Mouse (Mus musculus) myocyte (in vitro differentiated cells): ENCODE data around the gene Sox5. TPM values are rescaled to one million over a fixed set of nuclear protein-coding genes. Genes with fewer than 3 reads are reported as not detected.
"Not testable (repeated sequence)": the region's sequence is repeated elsewhere in the genome, so short reads cannot be mapped to it uniquely, and the experiment has no call there.

ENCODE experiments used
- H3K27me3 ChIP-seq: one replicate; pipeline ENCODE4 v1.6.1; 2011; ENCODE audit not compliant: control insufficient read depth, insufficient read depth, insufficient read length
- H3K36me3 ChIP-seq: one replicate; pipeline ENCODE4 v1.6.1; 2011; ENCODE audit not compliant: control insufficient read depth, insufficient read depth
- H3K4me2 ChIP-seq: one replicate; pipeline ENCODE4 v1.6.1; 2011; ENCODE audit warnings: low read depth, control low read depth
- H3K4me3 ChIP-seq: one replicate; pipeline ENCODE4 v1.5.1; 2011; ENCODE audit warnings: mild to moderate bottlenecking, control low read depth, moderate library complexity
- H3K79me2 ChIP-seq: one replicate; pipeline ENCODE4 v1.6.1; 2011; ENCODE audit not compliant: control insufficient read depth, insufficient read depth
- H3ac ChIP-seq: one replicate; pipeline ENCODE4 v1.6.1; 2011; ENCODE audit not compliant: control insufficient read depth, insufficient read length
- CEBPB ChIP-seq: IDR thresholded peaks from 2 replicates; pipeline ENCODE4 v1.6.1; 2011; ENCODE audit warnings: mild to moderate bottlenecking, moderate library complexity; ENCODE audit not compliant: poor library complexity, insufficient read depth, severe bottlenecking
- E2F4 ChIP-seq: IDR thresholded peaks from one replicate; pipeline ENCODE4 v1.6.1; 2011; ENCODE audit warnings: mild to moderate bottlenecking, control low read depth, moderate library complexity; ENCODE audit not compliant: insufficient read depth
- MAX ChIP-seq: IDR thresholded peaks from one replicate; pipeline ENCODE4 v1.6.1; 2011; ENCODE audit warnings: low read depth, mild to moderate bottlenecking, control low read depth
- MYOD1 ChIP-seq, 3 experiments: IDR thresholded peaks; one replicate each; pipeline ENCODE4 v1.6.1; 2011; ENCODE audit warnings: control low read depth in 2 of 3, low read depth in 2 of 3, mild to moderate bottlenecking in 2 of 3, moderate library complexity in 1 of 3; ENCODE audit not compliant: insufficient read length in 2 of 3, control insufficient read depth in 1 of 3
- MYOG ChIP-seq, 3 experiments: IDR thresholded peaks; one replicate each; pipeline ENCODE4 v1.6.1; 2011; ENCODE audit warnings: control low read depth in 2 of 3, low read depth in 2 of 3, mild to moderate bottlenecking in 2 of 3; ENCODE audit not compliant: insufficient read length in 2 of 3, control insufficient read depth in 1 of 3, insufficient read depth in 1 of 3
- POLR2A ChIP-seq: IDR thresholded peaks from one replicate; pipeline ENCODE4 v1.6.1; 2011; ENCODE audit warnings: low read depth, mild to moderate bottlenecking, control low read depth, moderate library complexity; ENCODE audit not compliant: insufficient read length
- POLR2AphosphoS2 ChIP-seq: IDR thresholded peaks from one replicate; pipeline ENCODE4 v1.6.1; 2011; ENCODE audit warnings: low read depth, control low read depth; ENCODE audit not compliant: insufficient read length
- REST ChIP-seq: IDR thresholded peaks from one replicate; pipeline ENCODE4 v1.6.1; 2011; ENCODE audit warnings: mild to moderate bottlenecking, control low read depth, moderate library complexity; ENCODE audit not compliant: insufficient read depth, insufficient read length
- SRF ChIP-seq: IDR thresholded peaks from one replicate; pipeline ENCODE4 v1.6.1; 2011; ENCODE audit warnings: low read depth; ENCODE audit not compliant: control insufficient read depth, insufficient read length
- TCF12 ChIP-seq: IDR thresholded peaks from one replicate; pipeline ENCODE4 v1.6.1; 2011; ENCODE audit warnings: mild to moderate bottlenecking, control low read depth; ENCODE audit not compliant: poor library complexity, insufficient read depth, severe bottlenecking
- TCF3 ChIP-seq: IDR thresholded peaks from one replicate; pipeline ENCODE4 v1.6.1; 2011; ENCODE audit warnings: low read depth, control low read depth; ENCODE audit not compliant: insufficient read length
- USF1 ChIP-seq: IDR thresholded peaks from one replicate; pipeline ENCODE4 v1.6.1; 2011; ENCODE audit warnings: low read depth, mild to moderate bottlenecking, control low read depth, moderate library complexity
- polyA plus RNA-seq: library from polyadenylated mRNA; unstranded; fragments of >200 nt; fragmentation: generic; extraction: Trizol; gene quantifications from one replicate; pipeline ENCODE4 v1.2.1, GENCODE M21; 2012; ENCODE audit warnings: missing spikeins

Gene Sox5
- polyA plus RNA-seq, 1 experiment = 0.50 TPM

GRCm38 (mm10) chr6:144201402-144202040, 580.3 kb downstream of the Sox5 start:
- no peaks in the 10 kb centered on the region for H3K36me3 ChIP-seq
- no peaks in the 10 kb centered on the region for H3K79me2 ChIP-seq
- no peak overlapping the region for H3K4me2 ChIP-seq
- no peak overlapping the region for H3ac ChIP-seq
- H3K27me3 ChIP-seq = no peaks in the 10 kb centered on the region
- no peak overlapping the region for H3K4me3 ChIP-seq
- TF ChIP-seq SRF = no peak
- TF ChIP-seq POLR2A = no peak
- TF ChIP-seq TCF12 = no peak
- no peak for TF ChIP-seq CEBPB
- TF ChIP-seq E2F4 = no peak
- TF ChIP-seq MAX = no peak
- no peak for TF ChIP-seq POLR2AphosphoS2
- no peak for TF ChIP-seq MYOD1 (IDR thresholded peaks at IDR 0.05; ENCODE audit: control insufficient read depth in 1 of 3, insufficient read length in 2 of 3, low read depth in 2 of 3)
- TF ChIP-seq USF1 = no peak
- TF ChIP-seq MYOG (IDR thresholded peaks at IDR 0.05; ENCODE audit: control insufficient read depth in 1 of 3, insufficient read depth in 1 of 3, insufficient read length in 2 of 3, low read depth in 2 of 3) = no peak
- TF ChIP-seq REST = no peak
- no peak for TF ChIP-seq TCF3

GRCm38 (mm10) chr6:144197209-144198119, 584.3 kb downstream of the Sox5 start:
- Histone ChIP-seq H3K36me3 (no peaks in the 10 kb centered on the region), H3K27me3 (no peaks in the 10 kb centered on the region), H3K4me2 (no peak overlapping the region), H3ac (no peak overlapping the region), H3K79me2 (no peaks in the 10 kb centered on the region), H3K4me3 (no peak overlapping the region)
- TF ChIP-seq USF1 (no peak), E2F4 (no peak), TCF3 (no peak), SRF (no peak), POLR2A (no peak), MAX (no peak), REST (no peak), TCF12 (no peak), MYOD1 (IDR thresholded peaks at IDR 0.05; ENCODE audit: control insufficient read depth in 1 of 3, insufficient read length in 2 of 3, low read depth in 2 of 3) (no peak), CEBPB (no peak), POLR2AphosphoS2 (no peak), MYOG (IDR thresholded peaks at IDR 0.05; ENCODE audit: control insufficient read depth in 1 of 3, insufficient read depth in 1 of 3, insufficient read length in 2 of 3, low read depth in 2 of 3) (no peak)

GRCm38 (mm10) chr6:144195934-144196333, 585.8 kb downstream of the Sox5 start:
- H3K4me2 ChIP-seq = no peak overlapping the region
- no peaks in the 10 kb centered on the region for H3K79me2 ChIP-seq
- H3K36me3 ChIP-seq = no peaks in the 10 kb centered on the region
- no peak overlapping the region for H3K4me3 ChIP-seq
- no peaks in the 10 kb centered on the region for H3K27me3 ChIP-seq
- TF ChIP-seq SRF = no peak
- TF ChIP-seq MYOG (IDR thresholded peaks at IDR 0.05; ENCODE audit: control insufficient read depth in 1 of 3, insufficient read depth in 1 of 3, insufficient read length in 2 of 3, low read depth in 2 of 3) = no peak
- no peak for TF ChIP-seq POLR2A
- no peak overlapping the region for H3ac ChIP-seq

- Histone ChIP-seq H3ac (no peak overlapping the region), H3K79me2 (no peaks in the 10 kb centered on the region), H3K4me2 (no peak overlapping the region), H3K27me3 (no peaks in the 10 kb centered on the region), H3K36me3 (no peaks in the 10 kb centered on the region), H3K4me3 (no peak overlapping the region)
- TF ChIP-seq SRF (no peak), POLR2A (no peak), MAX (no peak), MYOD1 (IDR thresholded peaks at IDR 0.05; ENCODE audit: control insufficient read depth in 1 of 3, insufficient read length in 2 of 3, low read depth in 2 of 3) (no peak), POLR2AphosphoS2 (no peak), REST (no peak), CEBPB (no peak), TCF3 (no peak), TCF12 (no peak), E2F4 (no peak), USF1 (no peak)
Observed at GRCm38 (mm10) chr6:144183087-144183486, 598.7 kb downstream of the Sox5 start.

- H3K27me3 ChIP-seq, H3K79me2 ChIP-seq, H3ac ChIP-seq, H3K4me2 ChIP-seq, H3K36me3 ChIP-seq, H3K4me3 ChIP-seq: not testable (repeated sequence)
Observed at GRCm38 (mm10) chr6:144182429-144182828, 599.3 kb downstream of the Sox5 start.
